ENCODE assay signal across 8 mouse cellular contexts in genomic region chr16:22358701-22359354, GRCm38 (mm10).
A peak's percentile ranks its signal among the peaks of the same experiment; 100 is the strongest.
DNase-seq lines count a peak whose midpoint lies in the region; ATAC-seq and TF ChIP-seq lines count a peak whose summit lies in the region.

No protein-coding gene starts in this region.

- TF ChIP-seq CTCF in forebrain, postnatal 0 days (IDR thresholded peaks at IDR 0.05; ENCODE audit: low read depth), result no peak

- 0 out of 2 replicates have a peak, but pooled peaks cover 5% of the 10 kb centered on the region for H3K4me1 ChIP-seq in forebrain, postnatal 0 days (ENCODE audit: insufficient read depth)
- peaks cover 15% of the 10 kb centered on the region for H3K4me1 ChIP-seq in hindbrain, embryonic 10.5 days (replicated peaks)
- 0 out of 2 replicates have a peak, but pooled peaks cover 4% of the 10 kb centered on the region for H3K4me1 ChIP-seq in liver, embryonic 12.5 days

- peak; percentile 81 for ATAC-seq in frontal cortex, adult (ENCODE audit: low TSS enrichment)
- peak; percentile 73 for ATAC-seq in forebrain, postnatal 0 days
- ATAC-seq in liver, embryonic 12.5 days, result no peak
- no peak for ATAC-seq in erythroid progenitor cell, adult 5-6 weeks (replicated peaks; ENCODE audit: low FRiP score, poor library complexity, severe bottlenecking)

- 15% methylated on average over 18 of the region's 18 CpGs for WGBS in forebrain, postnatal 0 days
- 24% methylated on average over 18 of the region's 18 CpGs for WGBS in hindbrain, embryonic 10.5 days
- WGBS in liver, embryonic 12.5 days (ENCODE audit: insufficient replicate concordance), result 13% methylated on average over 18 of the region's 18 CpGs

- no peak overlapping the region for H3K9ac ChIP-seq in forebrain, postnatal 0 days
- H3K9ac ChIP-seq in liver, embryonic 12.5 days, result no peak overlapping the region

- no peak for DNase-seq in frontal cortex, postnatal 10 days (ENCODE audit: low spot score in 2 of 2)
- DNase-seq in NIH3T3 (ENCODE audit: low read depth), result peak; percentile 66
- peak; percentile 60 for DNase-seq in forebrain, postnatal 0 days
- DNase-seq in hindbrain, embryonic 10.5 days (ENCODE audit: low spot score), result no peak
- DNase-seq in right cerebral cortex, adult 2 months (ENCODE audit: low spot score in 2 of 2), result peak; percentile 37 to 41

- no peaks in the 10 kb centered on the region for H3K27me3 ChIP-seq in forebrain, postnatal 0 days (ENCODE audit: insufficient read depth, low read length)
- no peaks in the 10 kb centered on the region for H3K27me3 ChIP-seq in hindbrain, embryonic 10.5 days (ENCODE audit: insufficient read depth, poor library complexity, severe bottlenecking)
- no peaks in the 10 kb centered on the region for H3K27me3 ChIP-seq in liver, embryonic 12.5 days (replicated peaks)

- H3K36me3 ChIP-seq in forebrain, postnatal 0 days (ENCODE audit: insufficient read depth), result no peaks in the 10 kb centered on the region
- H3K36me3 ChIP-seq in hindbrain, embryonic 10.5 days, result no peaks in the 10 kb centered on the region
- H3K36me3 ChIP-seq in liver, embryonic 12.5 days, result no peaks in the 10 kb centered on the region

- H3K4me3 ChIP-seq in forebrain, postnatal 0 days (ENCODE audit: low read depth, low read length), result no peak overlapping the region
- 0 out of 2 replicates have a peak overlapping the region, but pooled peaks have one; percentile 0 for H3K4me3 ChIP-seq in hindbrain, embryonic 10.5 days
- no peak overlapping the region for H3K4me3 ChIP-seq in liver, embryonic 12.5 days

- no peak overlapping the region for H3K27ac ChIP-seq in forebrain, postnatal 0 days (ENCODE audit: low read depth, low read length)
- H3K27ac ChIP-seq in hindbrain, embryonic 10.5 days, result no peak overlapping the region
- no peak overlapping the region for H3K27ac ChIP-seq in liver, embryonic 12.5 days

- no peaks in the 10 kb centered on the region for H3K9me3 ChIP-seq in forebrain, postnatal 0 days (ENCODE audit: low read length)
- no peaks in the 10 kb centered on the region for H3K9me3 ChIP-seq in hindbrain, embryonic 10.5 days
- H3K9me3 ChIP-seq in liver, embryonic 12.5 days (replicated peaks), result no peaks in the 10 kb centered on the region

- H3K4me2 ChIP-seq in forebrain, postnatal 0 days (ENCODE audit: low read depth), result peak overlapping the region; percentile 27
- H3K4me2 ChIP-seq in liver, embryonic 12.5 days, result peak overlapping the region; percentile 43

Comparison
In these comparisons a context has a peak if more than half of its experiments do, and no peak if none do; other contexts are left out.
1. ATAC-seq: peak in frontal cortex, adult (single experiment) and forebrain, postnatal 0 days (single experiment); none in liver, embryonic 12.5 days (single experiment) and erythroid progenitor cell, adult 5-6 weeks (single experiment).
2. DNase-seq: peak in NIH3T3 (single experiment), forebrain, postnatal 0 days (single experiment) and right cerebral cortex, adult 2 months (2 of 2); none in frontal cortex, postnatal 10 days (0 of 2) and hindbrain, embryonic 10.5 days (single experiment).